Mouse (Mus musculus) embryonic stem cell, embryonic (primary cell): Measurements from ENCODE around the gene Cd2.

Experiments used
- CTCF ChIA-PET, 4 experiments: fragments of 300-600 bp in 2 of 4; fragments of 350-600 bp in 2 of 4; sonication (Branson Sonifier 250); formaldehyde crosslinking; loops; one replicate each; lab custom pipeline; 2022; ENCODE audit warnings: inconsistent platforms in 2 of 4; lab: Charles Lee
- POLR2A ChIA-PET, 4 experiments: fragments of 300-600 bp in 2 of 4; fragments of 350-600 bp in 2 of 4; sonication (Branson Sonifier 250); formaldehyde crosslinking; loops; one replicate each; lab custom pipeline; 2022; ENCODE audit warnings: antibody characterized with exemption in 4 of 4, inconsistent platforms in 1 of 4; lab: Charles Lee

The Cd2 gene

DNA sequence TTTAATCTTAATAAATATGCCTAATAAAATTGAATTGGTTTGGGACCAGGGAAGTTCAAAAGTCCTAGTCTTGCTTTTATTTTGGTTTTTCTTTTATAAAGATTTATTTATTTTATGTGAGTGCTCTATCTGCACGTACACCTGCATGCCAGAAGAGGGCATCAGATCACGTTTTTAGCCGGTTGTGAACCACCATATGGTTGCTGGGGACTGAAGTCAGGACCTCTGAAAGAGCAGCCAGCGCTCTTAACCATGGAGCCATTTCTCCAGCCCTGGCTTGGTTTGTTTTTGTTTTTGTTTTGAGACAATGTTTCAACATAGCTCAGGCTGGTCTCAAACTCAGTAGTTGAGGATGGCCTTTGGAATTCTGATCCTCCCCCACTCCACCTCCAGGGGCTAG lies 4.3 kb downstream of the Cd2 start:
- ChIA-PET POLR2A (interaction anchor here in 1 of 4 experiments (0.6 kb wide), 1 partner anchor 224 kb away, joined by 3 read pairs; no protein-coding TSS in a partner anchor), CTCF (interaction anchor here in 1 of 4 experiments (0.8 to 1.4 kb wide), 2 partner anchors 12 to 21 kb away, joined by 3 to 4 read pairs; no protein-coding TSS in a partner anchor)

DNA sequence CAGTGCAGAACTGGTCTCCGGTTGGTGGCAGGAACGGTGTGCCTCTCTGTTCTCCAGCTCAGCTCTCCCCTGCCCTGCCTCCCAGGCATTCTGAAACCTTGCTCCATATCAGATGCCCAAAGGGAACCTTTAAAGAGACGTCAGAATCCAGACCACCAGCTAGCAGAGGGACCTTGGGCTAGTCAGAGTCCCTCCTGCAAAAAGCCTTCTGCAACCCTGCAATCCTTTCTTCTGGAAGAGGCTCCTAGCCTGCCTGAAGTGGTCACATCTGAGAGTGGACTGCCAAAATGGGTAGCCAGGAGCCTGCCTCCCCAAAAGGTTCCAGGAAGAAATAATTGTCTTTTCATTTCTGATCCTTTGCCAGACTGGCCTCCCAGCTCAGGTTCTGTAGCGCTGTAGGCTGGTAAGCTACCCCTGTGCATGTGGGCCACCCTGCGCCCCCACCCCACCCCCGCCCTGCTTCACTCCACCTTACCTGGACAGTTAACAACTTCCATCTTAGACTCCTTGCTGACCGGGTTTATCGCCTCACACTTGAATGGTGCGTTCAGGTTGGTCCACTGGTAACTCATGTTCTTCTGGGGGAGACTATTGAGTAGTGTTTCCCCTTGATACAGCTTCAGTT lies 5.1 kb downstream of the Cd2 start:
- CTCF ChIA-PET: interaction anchor here (0.6 to 2.0 kb wide), 14 partner anchors 9 to 311 kb away, joined by 3 to 8 read pairs (median 4); no protein-coding TSS in a partner anchor
- POLR2A ChIA-PET: interaction anchor here in 3 of 4 experiments (0.6 to 3.3 kb wide), 18 partner anchors 9 to 793 kb away, joined by 3 to 26 read pairs (median 4); partner anchors contain the start of genes Tent5c (in 1 of the 3), Trim45 (in 1 of the 3) and Ttf2 (in 1 of the 3)

DNA sequence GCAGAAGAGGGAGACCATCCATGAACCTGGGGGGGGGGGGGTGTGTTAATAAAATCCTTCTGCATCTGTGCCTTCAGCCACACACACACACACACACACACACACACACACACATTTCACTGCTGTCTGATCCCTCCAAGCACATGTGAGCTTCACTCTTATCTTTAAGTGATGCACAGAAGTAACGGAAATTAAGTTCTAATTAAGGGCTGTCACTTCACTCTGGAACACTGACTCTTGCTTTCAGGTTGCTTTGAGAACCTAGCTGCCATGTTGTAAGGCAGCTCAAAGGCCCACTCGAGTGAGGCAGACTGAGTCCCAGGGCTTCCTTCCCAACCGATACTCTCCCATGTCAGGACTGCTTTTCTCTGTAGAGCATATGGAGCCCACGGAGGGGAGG lies 5.9 kb downstream of the Cd2 start:
- POLR2A ChIA-PET: interaction anchor here (0.5 to 3.3 kb wide), 32 partner anchors 9 to 1748 kb away, joined by 3 to 26 read pairs (median 4); partner anchors contain the start of genes Tent5c (in 1 of the 4), Trim45 (in 1 of the 4) and Ttf2 (in 1 of the 4)
- CTCF ChIA-PET: interaction anchor here (0.6 to 2.5 kb wide), 22 partner anchors 9 to 859 kb away, joined by 3 to 10 read pairs (median 4); no protein-coding TSS in a partner anchor

DNA sequence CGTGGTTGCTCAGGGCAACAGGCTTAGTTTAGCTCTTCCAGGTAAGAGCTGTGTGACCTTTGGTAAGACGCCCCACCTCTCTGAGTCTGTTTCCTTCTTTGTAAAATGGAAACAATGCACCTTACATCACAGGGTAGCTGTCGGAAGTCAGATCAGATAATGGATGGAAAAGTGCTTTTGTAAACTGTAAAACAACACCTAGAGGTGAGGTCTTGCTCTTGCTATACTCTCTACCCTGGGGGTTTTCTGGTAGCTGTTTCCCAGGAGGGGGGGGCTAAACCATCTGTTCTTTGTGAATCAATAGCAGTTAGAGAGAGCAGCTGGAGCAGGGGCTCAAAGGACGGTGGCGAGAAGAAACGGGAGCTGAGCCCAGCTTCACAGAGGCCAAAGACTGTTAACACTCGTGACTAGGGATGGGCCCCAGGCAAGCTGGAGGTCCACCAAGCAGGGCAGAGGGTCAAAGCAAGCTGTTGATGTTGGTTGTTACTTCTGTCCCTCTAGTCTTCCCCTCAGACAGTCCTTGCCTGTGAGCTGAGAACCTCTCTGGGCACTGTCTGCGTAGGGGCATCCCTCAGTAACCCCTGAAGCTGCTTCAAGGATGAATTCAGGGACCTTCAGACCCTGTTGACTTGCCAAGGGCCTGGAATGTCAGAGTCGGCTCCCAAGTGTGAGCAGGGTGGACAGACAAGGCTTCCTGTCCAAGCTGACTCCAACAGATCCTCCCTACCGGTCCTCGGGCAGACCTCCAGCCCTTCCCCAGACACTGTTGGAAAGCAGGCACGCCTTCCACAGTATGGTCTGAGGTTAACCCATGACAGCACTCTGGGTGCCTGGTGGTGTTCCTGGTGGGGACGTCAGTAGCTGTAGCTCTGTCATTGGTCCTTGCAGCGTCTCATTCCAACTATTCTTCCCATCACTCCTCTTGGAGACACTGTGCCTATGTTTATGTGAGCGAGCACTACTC lies 7.1 kb downstream of the Cd2 start:
- ChIA-PET CTCF (interaction anchor here (0.5 to 2.5 kb wide), 23 partner anchors 10 to 858 kb away, joined by 3 to 10 read pairs (median 4); no protein-coding TSS in a partner anchor), POLR2A (interaction anchor here (0.6 to 3.3 kb wide), 53 partner anchors 8 to 595 kb away, joined by 3 to 26 read pairs (median 3); partner anchors contain the start of genes Ttf2 (in 3 of the 4), Atp1a1 (in 1 of the 4), Man1a2 (in 1 of the 4) and Trim45 (in 1 of the 4))

DNA sequence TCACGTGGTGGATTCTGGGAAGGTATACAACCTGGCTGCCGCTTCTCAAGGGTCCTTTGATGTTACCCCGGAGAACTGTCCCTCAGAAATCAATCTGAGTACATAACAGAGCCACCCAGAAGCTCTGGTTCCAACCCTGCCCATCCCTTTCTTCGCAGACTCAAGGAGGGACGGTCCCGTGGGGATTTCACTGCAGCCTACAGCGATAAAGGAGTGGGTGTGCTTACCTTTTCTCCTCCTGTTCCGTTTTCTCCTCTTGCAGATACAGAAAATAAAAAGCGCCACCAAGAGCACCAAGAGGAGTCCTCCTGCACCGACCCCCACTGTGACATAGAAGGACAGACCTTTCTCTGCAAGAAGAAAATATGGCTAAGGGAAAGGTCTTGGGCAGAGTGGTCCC lies 8.2 kb downstream of the Cd2 start:
- POLR2A ChIA-PET: interaction anchor here in 3 of 4 experiments (0.9 to 2.3 kb wide), 13 partner anchors 9 to 358 kb away, joined by 3 to 9 read pairs (median 5); partner anchors contain the start of genes Trim45 (in 1 of the 3) and Ttf2 (in 1 of the 3)
- CTCF ChIA-PET: interaction anchor here in 3 of 4 experiments (0.9 to 2.5 kb wide), 5 partner anchors 16 to 281 kb away, joined by 3 to 10 read pairs (median 5); no protein-coding TSS in a partner anchor

- ChIA-PET CTCF (no interaction called here), POLR2A (interaction anchor here in 2 of 4 experiments (0.7 to 0.8 kb wide), 2 partner anchors 10 to 526 kb away, joined by 3 to 4 read pairs; no protein-coding TSS in a partner anchor)
Measured at GRCm38 (mm10) chr3:101278396-101278795, 9.3 kb downstream of the Cd2 start.

- CTCF ChIA-PET: no interaction called here
- POLR2A ChIA-PET: no interaction called here
Measured at GRCm38 (mm10) chr3:101277830-101278229, 9.9 kb downstream of the Cd2 start.

DNA sequence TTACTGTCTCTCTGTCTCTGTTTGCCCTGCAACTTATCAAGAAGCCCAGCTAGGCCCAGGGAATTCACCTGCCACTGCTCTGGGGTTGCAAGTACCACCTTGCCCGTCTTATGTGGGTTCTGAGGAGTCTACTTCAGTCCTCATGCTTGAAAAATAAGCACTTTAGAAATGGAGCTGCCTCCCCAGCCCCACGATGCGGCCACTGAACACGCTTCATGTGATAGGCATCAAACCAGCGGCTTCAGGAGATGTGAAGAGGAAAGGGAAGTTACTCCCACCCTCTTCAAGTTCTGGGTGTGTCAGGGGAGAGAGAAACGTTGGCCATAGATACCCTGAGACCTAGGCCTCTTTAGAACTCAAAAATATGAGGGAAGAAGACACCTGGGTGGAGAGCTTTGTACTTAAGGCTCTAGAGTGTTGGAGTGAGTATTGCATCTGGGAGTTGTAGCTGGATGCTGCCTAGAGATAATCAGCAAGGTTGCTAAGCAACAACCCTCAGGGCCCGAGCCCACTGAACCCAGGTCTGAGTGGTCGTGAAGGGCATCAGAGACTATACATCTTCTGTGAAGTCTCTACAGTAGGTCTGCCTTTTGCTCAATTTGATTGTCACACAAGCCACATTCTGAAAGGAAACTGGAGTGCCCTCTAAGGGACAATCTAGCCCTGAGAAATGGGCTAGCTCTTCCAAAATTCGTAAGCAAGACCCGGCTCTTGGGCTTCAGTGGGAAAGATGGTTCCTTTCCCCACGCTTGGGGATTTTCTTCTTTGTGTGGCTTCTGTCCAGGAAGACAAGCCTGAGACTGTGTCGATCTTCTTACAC lies 11.0 kb downstream of the Cd2 start:
- ChIA-PET POLR2A (interaction anchor here in 2 of 4 experiments (0.6 to 1.5 kb wide), 4 partner anchors 8 to 100 kb away, joined by 3 to 6 read pairs (median 3); partner anchors contain the start of gene Igsf3 (in 1 of the 2)), CTCF (no interaction called here)

DNA sequence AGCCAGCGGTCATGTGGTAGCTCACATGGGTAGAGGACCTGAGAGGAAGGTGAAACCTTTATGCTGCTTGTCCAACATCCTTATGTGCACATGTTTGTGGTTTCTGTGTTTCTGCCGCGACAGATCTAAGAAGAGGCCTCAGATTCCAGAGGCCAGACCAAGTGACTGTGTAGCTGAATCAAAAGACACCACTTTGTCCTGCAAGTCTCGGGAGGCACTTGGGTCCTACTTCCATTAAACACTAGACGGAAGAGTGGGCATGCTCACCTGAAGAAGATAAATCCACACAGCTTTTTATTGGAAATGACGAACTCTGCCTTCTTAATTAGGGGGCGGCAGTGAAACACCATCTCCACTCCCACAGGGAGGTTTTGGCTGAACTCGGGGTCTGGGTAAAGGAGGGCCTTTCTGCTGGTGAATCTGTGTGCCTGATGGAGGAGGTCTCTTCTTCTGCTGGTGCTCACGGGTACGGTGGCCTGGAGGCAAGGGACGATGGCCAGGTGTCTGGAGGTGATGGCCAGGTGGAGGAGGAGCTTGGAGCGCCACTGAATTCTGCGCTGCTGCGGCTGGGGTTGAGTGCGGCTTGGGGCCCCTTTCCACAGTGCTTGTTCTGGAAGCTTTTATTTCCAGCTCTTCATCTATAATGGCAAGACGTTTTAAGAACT lies 12.0 kb downstream of the Cd2 start:
- ChIA-PET CTCF (no interaction called here), POLR2A (interaction anchor here in 1 of 4 experiments (1.0 to 1.5 kb wide), 2 partner anchors 8 to 10 kb away, joined by 3 read pairs; no protein-coding TSS in a partner anchor)

DNA sequence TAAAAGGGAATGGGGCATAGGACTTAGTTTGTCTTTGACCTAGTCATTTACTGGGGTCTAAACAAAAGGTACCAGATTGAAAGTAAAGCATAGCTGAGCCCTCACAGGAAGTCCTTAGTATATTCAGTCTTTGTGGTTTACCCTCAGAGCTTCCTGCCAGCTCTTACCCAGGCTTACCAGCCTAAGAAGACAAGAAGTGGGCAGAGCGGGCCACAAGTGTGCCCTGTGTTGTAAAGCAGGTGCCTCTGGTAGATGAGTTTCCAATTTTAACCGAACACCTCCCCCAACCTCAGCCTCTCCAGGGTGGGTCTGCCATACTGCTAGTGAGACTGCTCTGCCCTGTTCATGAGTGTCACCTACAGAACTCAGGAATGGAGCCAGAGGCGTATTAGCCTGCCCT lies 12.9 kb downstream of the Cd2 start:
- CTCF ChIA-PET: no interaction called here
- POLR2A ChIA-PET: no interaction called here

DNA sequence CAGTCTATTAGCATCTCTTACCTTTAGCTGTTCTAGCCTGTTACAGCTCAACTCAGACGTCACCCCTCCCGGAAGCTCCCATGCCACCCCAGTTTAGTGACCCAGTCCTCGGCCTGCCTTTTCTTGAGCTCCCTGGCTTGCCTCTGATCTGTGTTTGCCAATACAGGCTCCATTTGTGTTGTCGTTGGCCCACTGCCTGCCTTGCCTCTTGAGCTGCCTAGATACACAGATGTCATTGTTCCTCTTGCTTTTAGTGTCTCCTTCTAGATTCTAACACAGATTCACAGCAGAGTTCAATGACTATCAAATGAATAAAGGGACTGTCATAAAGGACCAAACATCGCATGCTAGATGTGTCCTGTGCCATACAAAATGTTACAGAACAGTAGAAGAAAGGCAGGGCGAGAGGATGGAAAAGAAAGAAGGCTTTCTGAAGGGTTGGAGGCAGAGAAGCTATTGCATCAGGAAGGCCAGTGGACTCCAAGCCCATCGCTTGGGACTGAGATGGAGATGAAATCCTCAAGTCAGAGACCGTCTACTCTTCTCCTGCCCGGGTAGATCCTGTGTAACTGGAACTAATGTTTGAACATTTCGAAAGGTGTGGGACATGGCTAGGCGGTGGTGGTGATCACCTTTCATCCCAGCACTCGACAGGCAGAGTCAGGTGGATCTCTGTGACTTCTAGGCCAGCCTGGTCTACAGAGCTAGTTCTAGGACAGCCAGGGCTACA lies 13.5 kb downstream of the Cd2 start:
- ChIA-PET CTCF (interaction anchor here in 1 of 4 experiments (0.7 to 1.4 kb wide), 2 partner anchors 8 to 13 kb away, joined by 3 read pairs; no protein-coding TSS in a partner anchor), POLR2A (no interaction called here)

DNA sequence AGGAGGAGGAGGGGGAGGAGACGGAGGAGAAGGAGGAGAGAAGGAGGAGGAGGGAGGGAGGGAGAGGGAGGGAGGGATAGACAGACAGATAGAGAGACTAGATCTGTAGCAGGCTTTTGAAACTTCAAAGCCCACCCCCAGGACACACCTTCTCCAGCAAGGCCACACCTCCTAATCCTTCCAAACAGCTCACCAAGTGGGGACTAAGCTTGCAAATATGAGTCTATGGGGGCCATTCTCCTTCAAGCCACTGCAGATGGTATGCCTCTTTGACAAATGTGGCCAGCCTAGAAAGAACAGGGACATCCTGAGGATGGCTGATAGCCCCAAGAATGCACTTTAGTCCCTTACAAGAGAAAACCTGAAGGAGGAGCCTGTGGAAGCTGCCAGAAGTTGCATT lies 15.6 kb downstream of the Cd2 start:
- ChIA-PET CTCF (interaction anchor here in 2 of 4 experiments (0.6 kb wide), 3 partner anchors 11 to 364 kb away, joined by 3 to 4 read pairs (median 3); no protein-coding TSS in a partner anchor), POLR2A (interaction anchor here in 3 of 4 experiments (0.5 to 1.8 kb wide), 6 partner anchors 8 to 272 kb away, joined by 3 to 9 read pairs (median 3); no protein-coding TSS in a partner anchor)

GRCm38 (mm10) chr3:101270833-101271232 lies 16.9 kb downstream of the Cd2 start:
- POLR2A ChIA-PET: interaction anchor here in 1 of 4 experiments (1.1 kb wide), 1 partner anchor 10 kb away, joined by 7 read pairs; no protein-coding TSS in a partner anchor

DNA sequence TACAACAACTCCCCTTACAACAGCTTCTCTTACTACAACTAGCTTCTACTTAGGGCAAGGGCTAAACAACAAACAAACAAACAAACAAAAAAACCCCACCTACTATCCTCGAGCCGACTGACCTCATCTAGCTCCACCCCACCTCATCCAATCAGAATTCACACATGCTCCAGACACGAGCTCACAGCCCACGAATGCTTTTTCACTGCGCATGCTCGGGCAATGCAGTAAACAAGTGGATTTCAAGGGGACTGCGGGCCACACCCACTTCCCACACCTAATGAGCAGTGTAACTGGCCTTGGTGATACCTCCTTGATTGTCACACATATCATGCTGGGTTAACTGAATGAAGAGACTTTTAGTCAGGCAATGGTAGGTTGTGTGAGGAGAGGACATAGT lies 19.4 kb downstream of the Cd2 start:
- POLR2A ChIA-PET: interaction anchor here in 3 of 4 experiments (0.6 to 1.5 kb wide), 7 partner anchors 8 to 269 kb away, joined by 3 to 6 read pairs (median 3); no protein-coding TSS in a partner anchor
- CTCF ChIA-PET: interaction anchor here in 2 of 4 experiments (0.6 to 0.7 kb wide), 3 partner anchors 13 to 295 kb away, joined by 3 read pairs; no protein-coding TSS in a partner anchor

More at GRCm38 (mm10) chr3:101270833-101271232, 16.9 kb downstream of the Cd2 start:
- CTCF ChIA-PET: interaction anchor here in 2 of 4 experiments (0.6 to 1.3 kb wide), 3 partner anchors 10 to 211 kb away, joined by 3 to 4 read pairs (median 3); no protein-coding TSS in a partner anchor

GRCm38 (mm10) chr3:101265561-101266091 lies 22.1 kb downstream of the Cd2 start:
- CTCF ChIA-PET: no interaction called here
- POLR2A ChIA-PET: interaction anchor here in 1 of 4 experiments (0.9 to 1.6 kb wide), 4 partner anchors 11 to 37 kb away, joined by 3 to 4 read pairs (median 3); no protein-coding TSS in a partner anchor
